Mouse (Mus musculus) forebrain, embryonic 14.5 days (tissue): ENCODE results near the gene Fbxw10. TPM values are rescaled to one million over a fixed set of nuclear protein-coding genes. Genes with fewer than 3 reads are reported as not detected.

Source experiments
- ATAC-seq: fragments of 200-750 bp; cut with Nextera tagmentation; 2 replicates; pipeline ENCODE4 v1.8.0; 2017; ENCODE audit warnings: mild to moderate bottlenecking, moderate library complexity
- DNase-seq: peaks from one replicate; pipeline ENCODE4 v3.0.0-alpha.2; 2015; ENCODE audit warnings: low spot score
- H3K27ac ChIP-seq: fragments of 300-500 bp; sonication (generic); 2 replicates; pipeline ENCODE4 v1.5.1; 2014; ENCODE audit warnings: low read depth, mild to moderate bottlenecking, control low read depth, low read length, moderate library complexity
- H3K27me3 ChIP-seq: fragments of 300-500 bp; sonication (generic); replicated peaks from 2 replicates; pipeline ENCODE4 v1.6.1; 2014; ENCODE audit warnings: low read length, control low read depth, mixed read lengths; ENCODE audit not compliant: control insufficient read depth, insufficient read depth
- H3K36me3 ChIP-seq: fragments of 300-500 bp; sonication (generic); 2 replicates; pipeline ENCODE4 v1.6.1; 2014; ENCODE audit warnings: low read length, control low read depth; ENCODE audit not compliant: control insufficient read depth, insufficient read depth
- H3K4me1 ChIP-seq: fragments of 300-500 bp; sonication (generic); 2 replicates; pipeline ENCODE4 v1.6.1; 2014; ENCODE audit warnings: antibody characterized with exemption, low read length, control low read depth; ENCODE audit not compliant: control insufficient read depth, insufficient read depth
- H3K4me2 ChIP-seq: fragments of 300-500 bp; sonication (generic); 2 replicates; pipeline ENCODE4 v1.6.1; 2014; ENCODE audit warnings: mild to moderate bottlenecking, control low read depth, low read length
- H3K4me3 ChIP-seq: fragments of 300-500 bp; sonication (generic); 2 replicates; pipeline ENCODE4 v1.5.1; 2014; ENCODE audit warnings: low read depth, low read length, control low read depth
- H3K9ac ChIP-seq: fragments of 300-500 bp; sonication (generic); 2 replicates; pipeline ENCODE4 v1.6.1; 2014; ENCODE audit warnings: mild to moderate bottlenecking, low read length, control low read depth, moderate library complexity
- H3K9me3 ChIP-seq: fragments of 300-500 bp; sonication (generic); replicated peaks from 2 replicates; pipeline ENCODE4 v1.6.1; 2016; ENCODE audit warnings: low read length, control low read depth, mixed read lengths; ENCODE audit not compliant: control insufficient read depth
- WGBS: fragments of 180-500 bp; shearing (Covaris S2); extraction: QIAGEN DNeasy Blood & Tissue Kit; methylation state at CpG from one replicate; pipeline ENCODE4 v1.1.7; 2014; 5-methylcytosine and 5-hydroxymethylcytosine counted together
- polyA plus RNA-seq: library from polyadenylated mRNA; unstranded; fragments of >200 nt; fragmentation: Nextera tagmentation; extraction: Ambion mirVana; gene quantifications from 2 replicates; pipeline ENCODE4 v1.2.1, GENCODE M21; 2014

Fbxw10 gene
- polyA plus RNA-seq, 1 experiment from 2014 or later: 0.20 TPM

DNA sequence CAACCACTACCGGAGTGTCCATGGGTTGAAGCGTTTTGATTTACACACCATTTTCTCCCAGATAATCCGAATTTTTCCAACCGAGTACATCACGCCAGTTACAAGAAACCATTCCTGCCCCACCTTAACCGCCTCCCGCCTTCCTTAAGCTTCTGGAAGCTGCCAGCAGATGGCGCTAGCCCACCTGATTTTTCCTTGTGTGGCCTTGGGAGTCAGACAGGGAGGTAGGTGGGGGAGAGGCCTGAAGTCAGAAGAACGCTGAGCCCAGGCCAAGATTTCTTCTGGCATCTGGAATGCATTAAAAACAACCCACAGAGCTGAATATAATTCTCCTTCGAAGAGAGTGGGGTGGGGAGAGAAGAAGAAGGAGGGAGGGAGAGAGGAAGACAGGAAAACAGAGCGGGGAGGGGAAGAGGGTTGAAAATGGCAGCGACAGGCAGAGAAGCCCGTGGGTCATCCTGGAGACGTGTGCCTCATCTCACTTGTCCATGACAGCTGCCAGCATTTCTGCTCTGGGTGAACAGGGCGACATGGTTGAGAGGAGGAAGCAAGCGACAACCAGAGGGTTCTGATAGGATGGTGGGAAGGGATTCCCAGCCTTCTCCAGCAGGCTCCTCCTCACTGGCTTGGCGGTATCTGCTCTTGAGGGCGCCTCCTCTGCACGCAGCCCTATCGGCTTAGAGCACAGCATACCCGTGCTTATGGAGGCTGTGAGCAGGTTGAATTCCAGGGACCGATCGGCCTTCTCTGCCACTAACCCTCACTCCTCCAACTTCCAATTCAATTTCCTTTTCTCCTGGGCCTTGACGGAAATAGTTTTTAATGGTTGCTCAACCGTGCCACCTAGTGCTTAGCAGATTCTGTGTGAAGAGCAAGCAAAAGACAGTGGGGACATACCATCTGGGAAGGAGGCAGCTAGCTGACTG lies 74.4 kb downstream of the Fbxw10 start:
- peak; percentile 93 for DNase-seq
- Histone ChIP-seq H3K36me3 (no peaks in the 10 kb centered on the region), H3K4me3 (0 out of 2 replicates have a peak overlapping the region, but pooled peaks have one; percentile 11), H3K4me2 (peak overlapping the region; percentile 27), H3K27ac (no peak overlapping the region), H3K9ac (no peak overlapping the region; the same call in 1 of the 2 replicates), H3K4me1 (no peaks in the 10 kb centered on the region), H3K9me3 (no peaks in the 10 kb centered on the region), H3K27me3 (no peaks in the 10 kb centered on the region)
- ATAC-seq: peak; percentile 93
- WGBS: 33% methylated on average over 25 of the region's 25 CpGs

DNA sequence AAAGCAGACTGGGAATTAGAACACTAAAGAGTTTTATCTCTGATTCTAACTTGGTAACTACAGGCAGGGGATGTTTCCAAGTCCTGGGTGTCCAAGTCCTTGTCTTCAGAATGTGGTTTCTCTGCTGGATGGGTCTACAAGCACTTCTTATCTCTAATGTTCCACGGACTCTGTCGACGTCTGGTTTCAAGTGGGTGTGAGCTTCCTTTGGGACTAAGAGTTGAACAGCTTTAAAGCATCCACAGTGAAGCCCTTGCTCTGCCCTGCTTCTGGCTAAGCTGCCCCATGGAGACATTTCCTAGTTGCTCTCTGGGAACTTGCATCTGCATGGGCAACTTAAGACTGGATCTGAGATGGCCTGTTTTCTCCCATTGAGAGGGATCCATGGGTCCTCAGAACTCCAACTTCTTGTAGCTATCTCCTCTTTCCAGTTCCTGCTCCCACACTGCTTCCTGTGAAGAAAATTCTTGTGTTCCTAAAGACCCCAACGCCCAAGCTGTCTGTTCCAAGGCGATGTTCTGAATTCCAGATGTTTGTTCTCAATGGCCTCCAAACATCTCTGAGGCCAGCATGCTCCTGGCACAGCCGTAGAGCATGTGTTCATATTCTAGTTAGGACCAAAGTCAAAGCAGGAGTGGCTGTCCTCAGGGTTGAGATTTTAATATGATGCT lies 77.4 kb downstream of the Fbxw10 start:
- WGBS: 91% methylated on average over 6 of the region's 6 CpGs
- ATAC-seq (no peak), DNase-seq (no peak)
- Histone ChIP-seq H3K27me3 (no peaks in the 10 kb centered on the region), H3K4me1 (no peaks in the 10 kb centered on the region), H3K27ac (no peak overlapping the region), H3K9ac (no peak overlapping the region), H3K4me2 (no peak overlapping the region), H3K9me3 (no peaks in the 10 kb centered on the region), H3K36me3 (no peaks in the 10 kb centered on the region), H3K4me3 (no peak overlapping the region)

Other genes with a start within 250 kb of the Fbxw10 start
- 9.6 and 9.9 TPM in 2 replicates for gene Lrrc75a, start 198.5 kb upstream of the Fbxw10 start, polyA plus RNA-seq
- gene Mmgt2, start 198.4 kb upstream of the Fbxw10 start, polyA plus RNA-seq: 27.4 and 29.7 TPM in 2 replicates
- 15.3 and 20.8 TPM in 2 replicates for gene Zfp287, start 115.2 kb upstream of the Fbxw10 start, polyA plus RNA-seq
- gene Gm10428, start 94.0 kb upstream of the Fbxw10 start, polyA plus RNA-seq: not detected in 2 replicates
- 33.6 and 37.5 TPM in 2 replicates for gene Zfp286, start 57.6 kb upstream of the Fbxw10 start, polyA plus RNA-seq
- 2.7 and 4.1 TPM in 2 replicates for gene Trim16, start 26.8 kb upstream of the Fbxw10 start, polyA plus RNA-seq
- 55.7 and 61.1 TPM in 2 replicates for gene Tvp23b, start 32.4 kb downstream of the Fbxw10 start, polyA plus RNA-seq
- gene Cdrt4, start 104.1 kb downstream of the Fbxw10 start, polyA plus RNA-seq: not detected in 2 replicates
- gene Tekt3, start 214.6 kb downstream of the Fbxw10 start, polyA plus RNA-seq: not detected in 2 replicates